Mouse (Mus musculus) embryonic facial prominence, embryonic 15.5 days (tissue): ENCODE results near the gene Klhl10. TPM values are rescaled to one million over a fixed set of nuclear protein-coding genes. Genes with fewer than 3 reads are reported as not detected.
A peak's percentile ranks its signal among the peaks of the same experiment; 100 is the strongest.

Source experiments
- ATAC-seq: fragments of 200-750 bp; cut with Nextera tagmentation; 2 replicates; pipeline ENCODE4 v1.8.0; 2017; ENCODE audit warnings: low read depth, moderate TSS enrichment; ENCODE audit not compliant: insufficient number of reproducible peaks, low FRiP score, low TSS enrichment
- H3K27ac ChIP-seq: fragments of 300-500 bp; sonication (generic); replicated peaks from 2 replicates; pipeline ENCODE4 v1.5.1; 2015; ENCODE audit warnings: mild to moderate bottlenecking, inconsistent platforms
- H3K27me3 ChIP-seq: fragments of 300-500 bp; sonication (generic); 2 replicates; pipeline ENCODE4 v1.6.1; 2015; ENCODE audit warnings: inconsistent platforms
- H3K36me3 ChIP-seq: fragments of 300-500 bp; sonication (generic); 2 replicates; pipeline ENCODE4 v1.6.1; 2015; ENCODE audit warnings: mild to moderate bottlenecking, inconsistent platforms
- H3K4me1 ChIP-seq: fragments of 300-500 bp; sonication (generic); 2 replicates; pipeline ENCODE4 v1.6.1; 2015; ENCODE audit warnings: inconsistent platforms
- H3K4me2 ChIP-seq: fragments of 300-500 bp; sonication (generic); replicated peaks from 2 replicates; pipeline ENCODE4 v1.6.1; 2015; ENCODE audit warnings: mild to moderate bottlenecking, inconsistent platforms
- H3K4me3 ChIP-seq: fragments of 300-500 bp; sonication (generic); replicated peaks from 2 replicates; pipeline ENCODE4 v1.5.1; 2015; ENCODE audit warnings: mild to moderate bottlenecking, inconsistent platforms
- H3K9ac ChIP-seq: fragments of 300-500 bp; sonication (generic); 2 replicates; pipeline ENCODE4 v1.6.1; 2015; ENCODE audit warnings: inconsistent platforms
- H3K9me3 ChIP-seq: fragments of 300-500 bp; sonication (generic); replicated peaks from 2 replicates; pipeline ENCODE4 v1.6.1; 2016; ENCODE audit warnings: inconsistent platforms
- WGBS: fragments of 180-500 bp; shearing (Covaris S2); methylation state at CpG from one replicate; pipeline ENCODE4 v1.1.7; 2015; 5-methylcytosine and 5-hydroxymethylcytosine counted together
- polyA plus RNA-seq: library from polyadenylated mRNA; unstranded; fragments of >200 nt; fragmentation: Nextera tagmentation; extraction: Ambion mirVana; gene quantifications from 2 replicates; pipeline ENCODE4 v1.2.1, GENCODE M21; 2015

The Klhl10 gene
- polyA plus RNA-seq, 1 experiment from 2014 or later: 1.1 TPM

GRCm38 (mm10) chr11:100399727-100400538 is 41.8 kb upstream of the Klhl10 start:
- peak overlapping the region; percentile 71; the same call in 1 of the 2 replicates for H3K27ac ChIP-seq
- no peaks in the 10 kb centered on the region for H3K9me3 ChIP-seq
- no peak overlapping the region for H3K9ac ChIP-seq
- 51% methylated on average over 12 of the region's 12 CpGs for WGBS
- no peaks in the 10 kb centered on the region for H3K36me3 ChIP-seq
- peaks cover 59% of the 10 kb centered on the region for H3K4me1 ChIP-seq
- H3K27me3 ChIP-seq: no peaks in the 10 kb centered on the region
- ATAC-seq: no peak
- no peak overlapping the region for H3K4me3 ChIP-seq
- H3K4me2 ChIP-seq: no peak overlapping the region

- H3K9me3 ChIP-seq: no peaks in the 10 kb centered on the region
- no peaks in the 10 kb centered on the region for H3K36me3 ChIP-seq
- no peaks in the 10 kb centered on the region for H3K27me3 ChIP-seq
- no peak overlapping the region for H3K27ac ChIP-seq
- no peak overlapping the region for H3K4me3 ChIP-seq
- no peak overlapping the region for H3K4me2 ChIP-seq
- peaks cover 51% of the 10 kb centered on the region for H3K4me1 ChIP-seq
- WGBS: 75% methylated on average over 6 of the region's 6 CpGs
- H3K9ac ChIP-seq: no peak overlapping the region
- ATAC-seq: no peak
Measured at GRCm38 (mm10) chr11:100400842-100401241, 40.9 kb upstream of the Klhl10 start.

- Histone ChIP-seq H3K9ac (no peak overlapping the region), H3K4me2 (no peak overlapping the region), H3K36me3 (no peaks in the 10 kb centered on the region), H3K9me3 (no peaks in the 10 kb centered on the region), H3K4me1 (peaks cover 44% of the 10 kb centered on the region), H3K27ac (peak overlapping the region; percentile 70), H3K4me3 (no peak overlapping the region), H3K27me3 (no peaks in the 10 kb centered on the region)
- WGBS: 24% methylated on average over 6 of the region's 6 CpGs
- ATAC-seq: no peak
Measured at GRCm38 (mm10) chr11:100402240-100402639, 39.5 kb upstream of the Klhl10 start.

GRCm38 (mm10) chr11:100402682-100403081 is 39.0 kb upstream of the Klhl10 start:
- Histone ChIP-seq H3K27me3 (no peaks in the 10 kb centered on the region), H3K36me3 (no peaks in the 10 kb centered on the region), H3K4me1 (peaks cover 44% of the 10 kb centered on the region), H3K9ac (no peak overlapping the region), H3K9me3 (no peaks in the 10 kb centered on the region), H3K4me3 (no peak overlapping the region), H3K27ac (peak overlapping the region; percentile 70), H3K4me2 (no peak overlapping the region)
- 68% methylated on average over 2 of the region's 2 CpGs for WGBS
- no peak for ATAC-seq

- H3K4me2 ChIP-seq: no peak overlapping the region
- no peak overlapping the region for H3K9ac ChIP-seq
- H3K27me3 ChIP-seq: no peaks in the 10 kb centered on the region
- H3K36me3 ChIP-seq: peaks cover 6% of the 10 kb centered on the region
- H3K4me1 ChIP-seq: peaks cover 46% of the 10 kb centered on the region
- no peak overlapping the region for H3K4me3 ChIP-seq
- no peaks in the 10 kb centered on the region for H3K9me3 ChIP-seq
- ATAC-seq: no peak
- WGBS: 77% methylated on average over 10 of the region's 10 CpGs
- H3K27ac ChIP-seq: peak overlapping the region; percentile 70; the same call in 1 of the 2 replicates
Measured at GRCm38 (mm10) chr11:100403445-100404134, 38.1 kb upstream of the Klhl10 start.

- Histone ChIP-seq H3K27me3 (no peaks in the 10 kb centered on the region), H3K36me3 (peaks cover 15% of the 10 kb centered on the region), H3K4me1 (peaks cover 36% of the 10 kb centered on the region), H3K4me2 (no peak overlapping the region), H3K4me3 (no peak overlapping the region), H3K9me3 (no peaks in the 10 kb centered on the region), H3K27ac (no peak overlapping the region), H3K9ac (no peak overlapping the region)
- ATAC-seq: no peak
- 78% methylated on average over 3 of the region's 3 CpGs for WGBS
Measured at GRCm38 (mm10) chr11:100404456-100405074, 37.2 kb upstream of the Klhl10 start.

GRCm38 (mm10) chr11:100406273-100406672 is 35.4 kb upstream of the Klhl10 start:
- no peak overlapping the region for H3K4me3 ChIP-seq
- H3K9ac ChIP-seq: no peak overlapping the region
- 68% methylated on average over 8 of the region's 8 CpGs for WGBS
- no peak overlapping the region for H3K4me2 ChIP-seq
- no peaks in the 10 kb centered on the region for H3K9me3 ChIP-seq
- peaks cover 28% of the 10 kb centered on the region; the same call in 1 of the 2 replicates for H3K4me1 ChIP-seq
- peak overlapping the region; percentile 63 for H3K27ac ChIP-seq
- H3K36me3 ChIP-seq: peaks cover 20% of the 10 kb centered on the region
- 0 out of 2 replicates have a peak, but pooled peaks have one; percentile 8 for ATAC-seq
- H3K27me3 ChIP-seq: no peaks in the 10 kb centered on the region

- Histone ChIP-seq H3K9me3 (no peaks in the 10 kb centered on the region), H3K27ac (peak overlapping the region; percentile 63), H3K27me3 (no peaks in the 10 kb centered on the region), H3K4me1 (peaks cover 34% of the 10 kb centered on the region), H3K36me3 (peaks cover 20% of the 10 kb centered on the region), H3K4me2 (no peak overlapping the region), H3K9ac (no peak overlapping the region), H3K4me3 (no peak overlapping the region)
- WGBS: 71% methylated on average over 5 of the region's 5 CpGs
- no peak for ATAC-seq
Measured at GRCm38 (mm10) chr11:100406995-100407705, 34.6 kb upstream of the Klhl10 start.

GRCm38 (mm10) chr11:100408076-100408834 is 33.5 kb upstream of the Klhl10 start:
- no peak overlapping the region for H3K9ac ChIP-seq
- no peaks in the 10 kb centered on the region for H3K27me3 ChIP-seq
- no peak overlapping the region for H3K4me2 ChIP-seq
- 36% methylated on average over 10 of the region's 10 CpGs for WGBS
- H3K27ac ChIP-seq: 0 out of 2 replicates have a peak overlapping the region, but pooled peaks have one; percentile 17
- peaks cover 39% of the 10 kb centered on the region for H3K4me1 ChIP-seq
- no peaks in the 10 kb centered on the region for H3K9me3 ChIP-seq
- ATAC-seq: no peak
- H3K36me3 ChIP-seq: peaks cover 20% of the 10 kb centered on the region
- no peak overlapping the region for H3K4me3 ChIP-seq

- H3K4me3 ChIP-seq: no peak overlapping the region
Measured at GRCm38 (mm10) chr11:100408835-100409462, 32.8 kb upstream of the Klhl10 start.

More at GRCm38 (mm10) chr11:100408835-100409462, 32.8 kb upstream of the Klhl10 start:
- H3K9me3 ChIP-seq: no peaks in the 10 kb centered on the region
- no peak overlapping the region for H3K27ac ChIP-seq
- peaks cover 20% of the 10 kb centered on the region for H3K36me3 ChIP-seq
- no peak overlapping the region for H3K4me2 ChIP-seq
- peaks cover 46% of the 10 kb centered on the region for H3K4me1 ChIP-seq
- 90% methylated on average over 12 of the region's 12 CpGs for WGBS
- H3K27me3 ChIP-seq: no peaks in the 10 kb centered on the region
- no peak for ATAC-seq
- no peak overlapping the region for H3K9ac ChIP-seq
